Mouse (Mus musculus) kidney, embryonic 14.5 days (tissue): Measurements from ENCODE around the gene Hspa4. TPM values are rescaled to one million over a fixed set of nuclear protein-coding genes. Genes with fewer than 3 reads are reported as not detected.
"Not testable (repeated sequence)": the region's sequence is repeated elsewhere in the genome, so short reads cannot be mapped to it uniquely, and the experiment has no call there.

ENCODE experiments used
- ATAC-seq: fragments of 200-750 bp; cut with Nextera tagmentation; 2 replicates; pipeline ENCODE4 v1.8.0; 2017; ENCODE audit warnings: moderate number of reproducible peaks, mild to moderate bottlenecking, moderate TSS enrichment, moderate library complexity; ENCODE audit not compliant: low FRiP score, low TSS enrichment
- H3K27ac ChIP-seq: fragments of 300-500 bp; sonication (generic); 2 replicates; pipeline ENCODE4 v1.5.1; 2014; ENCODE audit warnings: low read depth, mild to moderate bottlenecking, low read length, moderate library complexity, mixed read lengths
- H3K27me3 ChIP-seq: fragments of 300-500 bp; sonication (generic); 2 replicates; pipeline ENCODE4 v1.6.1; 2014; ENCODE audit warnings: mild to moderate bottlenecking, low read length; ENCODE audit not compliant: control insufficient read depth, insufficient read depth
- H3K36me3 ChIP-seq: fragments of 300-500 bp; sonication (generic); 2 replicates; pipeline ENCODE4 v1.6.1; 2014; ENCODE audit warnings: low read length, mixed read lengths; ENCODE audit not compliant: control insufficient read depth, insufficient read depth
- H3K4me1 ChIP-seq: fragments of 300-500 bp; sonication (generic); 2 replicates; pipeline ENCODE4 v1.6.1; 2014; ENCODE audit warnings: low read length, mixed read lengths; ENCODE audit not compliant: control insufficient read depth, insufficient read depth
- H3K4me2 ChIP-seq: fragments of 300-500 bp; sonication (generic); replicated peaks from 2 replicates; pipeline ENCODE4 v1.6.1; 2014; ENCODE audit warnings: low read depth, mild to moderate bottlenecking, low read length
- H3K4me3 ChIP-seq: fragments of 300-500 bp; sonication (generic); 2 replicates; pipeline ENCODE4 v1.5.1; 2014; ENCODE audit warnings: mild to moderate bottlenecking, low read length
- H3K9ac ChIP-seq: fragments of 300-500 bp; sonication (generic); 2 replicates; pipeline ENCODE4 v1.6.1; 2014; ENCODE audit warnings: low read depth, mild to moderate bottlenecking, low read length, moderate library complexity
- H3K9me3 ChIP-seq: fragments of 300-500 bp; sonication (generic); 2 replicates; pipeline ENCODE4 v1.6.1; 2016; ENCODE audit warnings: low read length; ENCODE audit not compliant: control insufficient read depth
- WGBS: fragments of 180-500 bp; shearing (Covaris S2); extraction: QIAGEN DNeasy Blood & Tissue Kit; methylation state at CpG from one replicate; pipeline ENCODE4 v1.1.7; 2014; 5-methylcytosine and 5-hydroxymethylcytosine counted together
- polyA plus RNA-seq: library from polyadenylated mRNA; unstranded; fragments of >200 nt; fragmentation: Nextera tagmentation; extraction: Ambion mirVana; gene quantifications from 2 replicates; pipeline ENCODE4 v1.2.1, GENCODE M21; 2014

Gene Hspa4
- polyA plus RNA-seq, 1 experiment from 2014 or later = 110 TPM

DNA sequence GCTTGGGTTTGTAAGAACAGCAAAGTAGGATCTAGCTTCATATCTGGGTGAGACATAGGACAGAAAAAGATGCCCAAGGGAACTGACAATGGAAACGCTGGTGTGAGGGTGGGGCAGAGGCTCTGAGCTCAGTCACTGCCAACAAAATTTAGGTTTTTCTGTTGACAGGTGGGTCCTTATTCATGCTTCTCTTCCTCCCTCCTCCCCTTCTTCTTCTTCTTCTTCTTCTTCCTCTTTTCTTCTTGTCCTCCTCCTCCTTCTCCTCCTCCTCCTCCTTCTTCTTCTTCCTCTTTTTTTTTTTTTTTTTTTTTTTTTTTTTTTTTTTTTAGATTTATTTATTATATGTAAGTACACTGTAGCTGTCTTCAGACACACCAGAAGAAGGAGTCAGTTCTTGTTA, 12.6 kb upstream of the Hspa4 start:
- not testable (repeated sequence) for H3K4me2 ChIP-seq, H3K27me3 ChIP-seq, H3K9me3 ChIP-seq, ATAC-seq, H3K27ac ChIP-seq, H3K4me3 ChIP-seq, H3K9ac ChIP-seq, H3K36me3 ChIP-seq, H3K4me1 ChIP-seq
- 77% methylated on average over 1 of the region's 1 CpGs for WGBS

DNA sequence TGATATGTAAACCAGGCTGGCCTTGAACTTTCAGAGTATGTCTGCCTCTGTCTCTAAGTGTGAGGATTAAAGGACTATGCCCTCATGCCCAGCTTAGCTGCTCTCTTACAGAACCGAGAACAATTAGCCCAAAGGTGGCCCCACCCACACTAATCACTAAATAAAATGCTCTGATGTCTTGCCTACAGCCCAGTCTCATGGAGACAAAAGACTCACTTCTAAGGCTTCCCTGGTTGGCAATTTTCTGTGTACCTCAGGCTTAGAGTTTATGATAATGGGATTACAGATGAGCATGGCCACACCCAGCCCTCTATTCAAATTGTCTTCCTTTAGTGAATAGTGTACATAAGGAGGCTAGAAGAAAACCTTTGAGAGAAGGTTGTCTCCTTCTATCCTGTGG, 11.1 kb upstream of the Hspa4 start:
- Histone ChIP-seq H3K9ac (no peak overlapping the region), H3K4me1 (peaks cover 10% of the 10 kb centered on the region; the same call in 1 of the 2 replicates), H3K36me3 (no peaks in the 10 kb centered on the region), H3K9me3 (no peaks in the 10 kb centered on the region), H3K27me3 (no peaks in the 10 kb centered on the region), H3K4me3 (no peak overlapping the region), H3K27ac (no peak overlapping the region), H3K4me2 (no peak overlapping the region)
- ATAC-seq = no peak
- 43% methylated on average over 1 of the region's 1 CpGs for WGBS

DNA sequence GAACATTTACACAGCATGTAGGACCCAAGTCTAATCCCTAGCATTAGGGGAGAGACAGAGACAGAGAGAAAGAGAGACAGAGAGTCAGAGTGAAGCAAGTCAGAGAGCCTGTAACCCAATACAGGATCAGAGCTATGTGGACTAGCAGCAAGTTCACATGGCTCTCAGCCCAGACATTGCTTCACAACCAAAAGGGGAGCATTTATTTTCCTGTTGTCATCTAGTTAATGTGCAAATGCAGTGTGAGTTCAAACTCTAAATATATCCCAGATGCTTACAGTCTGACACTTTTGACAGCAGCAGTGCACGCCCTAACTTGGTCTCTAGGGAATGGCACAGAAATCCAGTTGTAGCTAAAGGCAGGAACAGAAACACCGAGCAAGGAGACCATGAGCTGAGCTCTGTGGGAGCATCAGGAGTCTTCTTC, 8.6 kb upstream of the Hspa4 start:
- peaks cover 10% of the 10 kb centered on the region; the same call in 1 of the 2 replicates for H3K4me1 ChIP-seq
- ATAC-seq = peak; percentile 65
- 55% methylated on average over 2 of the region's 2 CpGs for WGBS
- no peaks in the 10 kb centered on the region for H3K36me3 ChIP-seq
- H3K9me3 ChIP-seq = no peaks in the 10 kb centered on the region
- no peaks in the 10 kb centered on the region for H3K27me3 ChIP-seq
- no peak overlapping the region for H3K4me3 ChIP-seq
- H3K4me2 ChIP-seq = no peak overlapping the region
- H3K27ac ChIP-seq = peak overlapping the region; percentile 76; the same call in 1 of the 2 replicates
- H3K9ac ChIP-seq = no peak overlapping the region

DNA sequence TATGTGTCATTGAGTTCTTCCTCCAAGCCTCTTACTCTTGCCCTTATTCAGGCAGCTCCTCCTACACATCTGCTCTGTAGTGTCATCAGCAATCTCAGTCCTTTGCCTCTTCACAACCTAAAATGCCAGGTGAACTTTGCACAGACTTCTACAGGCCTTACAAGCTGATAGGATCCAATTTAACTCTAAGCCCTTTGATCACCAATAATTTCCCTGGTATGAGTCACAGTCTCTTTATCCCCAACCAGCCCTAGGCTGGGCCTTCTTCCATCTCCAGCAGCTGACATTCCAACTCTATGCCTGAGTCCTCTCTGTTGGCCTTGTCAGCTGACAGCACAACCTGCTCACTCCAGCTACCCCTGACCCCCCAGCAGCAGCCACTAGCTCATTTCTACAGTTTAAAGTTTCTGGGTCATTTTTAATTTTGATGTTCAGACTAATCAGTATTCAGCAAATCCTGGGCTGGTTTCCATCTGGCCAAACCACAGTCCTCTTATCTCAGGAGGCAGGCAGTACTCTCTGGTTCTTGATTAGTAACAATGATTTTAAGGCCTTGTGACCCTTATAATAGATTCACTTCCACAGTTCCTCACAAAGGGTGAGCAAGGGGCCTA, 8.1 kb upstream of the Hspa4 start:
- Histone ChIP-seq H3K27ac (peak overlapping the region; percentile 76; the same call in 1 of the 2 replicates), H3K4me3 (no peak overlapping the region), H3K9me3 (no peaks in the 10 kb centered on the region), H3K9ac (no peak overlapping the region), H3K27me3 (no peaks in the 10 kb centered on the region), H3K4me1 (peaks cover 10% of the 10 kb centered on the region; the same call in 1 of the 2 replicates), H3K4me2 (no peak overlapping the region), H3K36me3 (no peaks in the 10 kb centered on the region)
- ATAC-seq = peak; percentile 77

DNA sequence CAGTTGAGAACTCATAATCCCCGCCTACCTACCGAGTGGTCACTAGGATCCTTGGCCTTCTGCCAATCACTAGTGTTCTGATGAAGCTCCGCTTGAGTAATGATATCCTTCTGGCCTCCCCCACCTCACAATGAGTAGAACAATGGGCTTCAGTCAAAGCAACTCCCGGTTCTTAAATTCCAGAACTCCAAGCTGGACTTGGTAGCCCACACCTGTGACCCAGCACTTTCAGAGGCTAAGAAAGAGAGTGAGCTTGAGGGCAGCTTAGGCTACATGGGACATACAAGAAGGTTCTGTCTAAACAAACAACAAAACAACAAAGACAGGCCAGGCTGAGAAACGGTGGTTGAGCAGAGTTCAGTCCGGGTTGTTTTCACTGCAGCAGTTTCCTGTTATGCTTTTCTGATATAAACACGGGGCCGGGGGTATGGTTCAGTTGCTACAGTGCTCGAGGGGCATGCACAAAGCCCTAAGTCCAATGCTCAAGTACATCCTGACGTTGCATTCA, 7.4 kb upstream of the Hspa4 start:
- no peaks in the 10 kb centered on the region for H3K36me3 ChIP-seq
- H3K4me3 ChIP-seq = no peak overlapping the region
- H3K9ac ChIP-seq = no peak overlapping the region
- WGBS = 43% methylated on average over 10 of the region's 10 CpGs
- peak overlapping the region; percentile 76; the same call in 1 of the 2 replicates for H3K27ac ChIP-seq
- no peak overlapping the region for H3K4me2 ChIP-seq
- H3K27me3 ChIP-seq = no peaks in the 10 kb centered on the region
- no peak for ATAC-seq
- H3K4me1 ChIP-seq = peaks cover 10% of the 10 kb centered on the region; the same call in 1 of the 2 replicates
- no peaks in the 10 kb centered on the region for H3K9me3 ChIP-seq

DNA sequence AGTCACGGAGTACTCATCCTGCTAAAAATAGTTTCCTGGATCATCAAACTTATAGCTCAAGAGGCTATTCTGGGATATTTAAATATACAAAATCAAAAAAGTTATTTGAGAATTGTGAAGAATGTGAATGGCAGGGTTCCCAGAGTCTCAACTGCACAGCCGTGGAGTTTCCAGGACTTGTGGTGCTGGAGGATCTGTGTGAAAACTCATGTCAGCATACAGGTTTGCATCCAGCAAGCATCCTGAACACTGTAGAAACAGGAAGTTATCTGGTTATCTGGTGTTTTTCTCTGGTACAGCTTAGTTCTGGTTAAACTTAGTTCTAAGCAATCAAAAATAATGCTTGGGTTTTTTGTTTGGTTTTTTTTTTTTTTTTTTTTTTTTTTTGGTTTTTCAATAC, 6.7 kb upstream of the Hspa4 start:
- Histone ChIP-seq H3K4me1 (peaks cover 10% of the 10 kb centered on the region; the same call in 1 of the 2 replicates), H3K4me2 (no peak overlapping the region), H3K4me3 (no peak overlapping the region), H3K36me3 (no peaks in the 10 kb centered on the region), H3K9ac (no peak overlapping the region), H3K27me3 (no peaks in the 10 kb centered on the region), H3K9me3 (no peaks in the 10 kb centered on the region), H3K27ac (no peak overlapping the region; the same call in 1 of the 2 replicates)
- WGBS = 78% methylated on average over 2 of the region's 2 CpGs
- ATAC-seq = no peak

DNA sequence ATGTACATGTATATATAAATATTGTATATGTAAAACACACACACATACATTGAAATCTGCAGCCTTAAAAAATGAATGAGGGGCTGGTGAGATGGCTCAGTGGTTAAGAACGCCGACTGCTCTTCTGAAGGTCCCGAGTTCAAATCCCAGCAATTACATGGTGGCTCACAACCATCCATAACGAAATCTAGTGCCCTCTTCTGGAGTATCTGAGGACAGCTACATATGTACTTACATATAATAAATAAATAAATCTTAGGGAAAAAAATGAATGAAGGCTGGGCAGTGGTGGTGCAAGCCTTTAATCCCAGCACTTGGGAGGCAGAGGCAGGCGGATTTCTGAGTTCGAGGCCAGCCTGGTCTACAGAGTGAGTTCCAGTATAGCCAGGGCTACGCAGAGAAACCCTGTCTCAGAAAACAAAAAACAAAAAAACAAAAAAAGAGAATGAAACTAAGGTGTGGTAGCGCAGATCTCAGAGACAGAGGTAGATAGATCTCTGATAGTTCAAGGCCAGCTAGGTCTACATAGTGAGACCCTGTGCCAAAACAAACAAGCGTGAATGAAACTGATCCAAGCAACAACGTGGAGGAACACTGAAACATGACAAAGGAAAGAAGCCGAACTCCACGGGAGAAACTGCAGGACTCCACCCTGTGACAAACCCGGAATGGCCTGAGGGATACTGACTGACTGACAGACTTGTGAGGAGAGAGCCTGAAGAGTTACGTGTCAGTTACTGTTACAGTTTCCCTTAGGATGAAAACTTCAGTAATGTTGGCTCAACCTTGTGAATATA, 4.0 kb upstream of the Hspa4 start:
- WGBS = 83% methylated on average over 14 of the region's 14 CpGs
- H3K27ac ChIP-seq = no peak overlapping the region
- ATAC-seq = no peak

DNA sequence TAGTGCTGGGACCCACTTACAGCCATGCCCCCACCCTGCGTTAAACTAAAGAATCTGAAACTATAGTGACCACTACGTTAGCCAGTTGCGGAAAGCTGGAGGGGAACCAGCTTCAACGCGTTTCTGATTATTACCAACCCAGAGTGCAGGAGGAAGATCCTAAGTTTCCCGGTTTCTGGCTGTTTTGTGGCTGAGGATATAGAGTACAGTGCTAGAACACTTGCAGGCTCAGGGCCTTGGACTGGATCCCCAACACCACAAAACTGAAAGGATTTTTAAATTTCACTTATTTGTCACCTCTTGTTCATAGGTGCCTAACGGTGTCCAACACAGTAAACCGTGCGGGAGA, 884 bp upstream of the Hspa4 start:
- peak overlapping the region; percentile 99 for H3K27ac ChIP-seq
- peak overlapping the region; percentile 98 for H3K9ac ChIP-seq
- H3K36me3 ChIP-seq = peaks cover 10% of the 10 kb centered on the region; the same call in 1 of the 2 replicates
- no peaks in the 10 kb centered on the region for H3K27me3 ChIP-seq
- peaks cover 15% of the 10 kb centered on the region for H3K4me1 ChIP-seq
- H3K4me3 ChIP-seq = peak overlapping the region; percentile 99
- H3K4me2 ChIP-seq = peak overlapping the region; percentile 68
- ATAC-seq = no peak
- H3K9me3 ChIP-seq = no peaks in the 10 kb centered on the region
- WGBS = 58% methylated on average over 9 of the region's 9 CpGs

More for the DNA sequence above, 4.0 kb upstream of the Hspa4 start:
- Histone ChIP-seq H3K9ac (no peak overlapping the region), H3K36me3 (no peaks in the 10 kb centered on the region), H3K27me3 (no peaks in the 10 kb centered on the region), H3K4me1 (peaks cover 11% of the 10 kb centered on the region; the same call in 1 of the 2 replicates), H3K4me3 (no peak overlapping the region), H3K4me2 (no peak overlapping the region), H3K9me3 (no peaks in the 10 kb centered on the region)
